Mouse (Mus musculus) megakaryocyte progenitor cell, adult 5-6 weeks (primary cell): ENCODE data around the gene H2-M5. TPM values are rescaled to one million over a fixed set of nuclear protein-coding genes. Genes with fewer than 3 reads are reported as not detected.

ENCODE experiments used
- ATAC-seq: replicated peaks from 2 replicates; pipeline ENCODE4 v1.8.0; 2016; ENCODE audit warnings: mild to moderate bottlenecking, moderate TSS enrichment, inconsistent platforms; ENCODE audit not compliant: poor library complexity
- total RNA-seq, 2 experiments: library from RNA; stranded (forward) in 1 of 2; stranded (reverse) in 1 of 2; fragments of 157-497, 149-512 nt in 1 of 2; fragments of 200-1000 nt in 1 of 2; gene quantifications; 2 replicates each; pipeline versions ENCODE4 v1.2.3 to v1.2.4; 2015 to 2017

H2-M5 gene
- total RNA-seq, 2 experiments from 2014 or later: not detected

- peak; percentile 96 for ATAC-seq
Observed at GRCm38 (mm10) chr17:36950981-36951947, 38.1 kb downstream of the H2-M5 start, which contains the start of gene Ppp1r11. Ppp1r11 (minus strand) TSS chr17:36951741.

GRCm38 (mm10) chr17:36949265-36949664 is 40.1 kb downstream of the H2-M5 start:
- ATAC-seq: no peak

- ATAC-seq: no peak
Observed at GRCm38 (mm10) chr17:36948286-36948685, 41.1 kb downstream of the H2-M5 start.

GRCm38 (mm10) chr17:36947051-36947819 is 42.1 kb downstream of the H2-M5 start:
- peak; percentile 7; the same call in 1 of the 2 replicates for ATAC-seq

- ATAC-seq: no peak
Observed at GRCm38 (mm10) chr17:36944121-36944775, 45.1 kb downstream of the H2-M5 start.

- ATAC-seq: no peak
Observed at GRCm38 (mm10) chr17:36943691-36944090, 45.6 kb downstream of the H2-M5 start.

- peak; percentile 27 for ATAC-seq
Observed at GRCm38 (mm10) chr17:36942791-36943471, 46.4 kb downstream of the H2-M5 start, which contains the start of gene Rnf39. Rnf39 (plus strand) TSS chr17:36942918.

GRCm38 (mm10) chr17:36942391-36942790 is 46.9 kb downstream of the H2-M5 start:
- peak; percentile 18 for ATAC-seq

- ATAC-seq: no peak
Observed at GRCm38 (mm10) chr17:36938056-36938455, 51.3 kb downstream of the H2-M5 start.

Other genes with a start within 250 kb of the H2-M5 start
- gene H2-M10.5, start 216.6 kb downstream of the H2-M5 start, total RNA-seq (2015): not detected in 2 replicates
- not detected in 2 replicates for gene H2-M10.5, start 216.6 kb downstream of the H2-M5 start, total RNA-seq (2017)
- not detected in 2 replicates for gene H2-M10.6, start 177.4 kb downstream of the H2-M5 start, total RNA-seq (2015)
- gene H2-M10.6, start 177.4 kb downstream of the H2-M5 start, total RNA-seq (2017): not detected in 2 replicates
- 12.3 and 13.9 TPM in 2 replicates for gene Trim26, start 152.4 kb downstream of the H2-M5 start, total RNA-seq (2015)
- gene Trim26, start 152.4 kb downstream of the H2-M5 start, total RNA-seq (2017): 5.8 and 9.4 TPM in 2 replicates
- not detected in 2 replicates for gene Trim15, start 122.3 kb downstream of the H2-M5 start, total RNA-seq (2015)
- not detected in 2 replicates for gene Trim15, start 122.3 kb downstream of the H2-M5 start, total RNA-seq (2017)
- 0.24 and 1.8 TPM in 2 replicates for gene Trim10, start 120.0 kb downstream of the H2-M5 start, total RNA-seq (2015)
- 1.1 and 2.3 TPM in 2 replicates for gene Trim10, start 120.0 kb downstream of the H2-M5 start, total RNA-seq (2017)
- not detected in 2 replicates for gene Trim40, start 99.4 kb downstream of the H2-M5 start, total RNA-seq (2015)
- gene Trim40, start 99.4 kb downstream of the H2-M5 start, total RNA-seq (2017): not detected in 2 replicates
- gene Trim31, start 91.4 kb downstream of the H2-M5 start, total RNA-seq (2015): not detected in 2 replicates
- not detected in 2 replicates for gene Trim31, start 91.4 kb downstream of the H2-M5 start, total RNA-seq (2017)
- gene Rnf39, start 46.6 kb downstream of the H2-M5 start, total RNA-seq (2015): not detected in 2 replicates
- not detected in 2 replicates for gene Rnf39, start 46.6 kb downstream of the H2-M5 start, total RNA-seq (2017)
- gene Ppp1r11, start 37.8 kb downstream of the H2-M5 start, total RNA-seq (2015): 82.1 and 83.5 TPM in 2 replicates
- 57.1 and 87.6 TPM in 2 replicates for gene Ppp1r11, start 37.8 kb downstream of the H2-M5 start, total RNA-seq (2017)
- 105 and 108 TPM in 2 replicates for gene Znrd1, start 31.0 kb downstream of the H2-M5 start, total RNA-seq (2015)
- gene Znrd1, start 31.0 kb downstream of the H2-M5 start, total RNA-seq (2017): 37.2 and 53.9 TPM in 2 replicates
- 3.3 and 5.5 TPM in 2 replicates for gene Znrd1as, start 30.9 kb downstream of the H2-M5 start, total RNA-seq (2015)
- gene Znrd1as, start 30.9 kb downstream of the H2-M5 start, total RNA-seq (2017): 6.2 and 8.6 TPM in 2 replicates
- gene 2410137M14Rik, start 8.3 kb downstream of the H2-M5 start, total RNA-seq (2015): not detected in 2 replicates
- gene 2410137M14Rik, start 8.3 kb downstream of the H2-M5 start, total RNA-seq (2017): not detected in 2 replicates
- 0.22 TPM in 1 of 2 replicates, not detected in the other for gene Zfp57, start 11.6 kb upstream of the H2-M5 start, total RNA-seq (2015)
- 0.25 TPM in 1 of 2 replicates, not detected in the other for gene Zfp57, start 11.6 kb upstream of the H2-M5 start, total RNA-seq (2017)
- not detected in 2 replicates for gene Mog, start 33.9 kb upstream of the H2-M5 start, total RNA-seq (2015)
- not detected in 2 replicates for gene Mog, start 33.9 kb upstream of the H2-M5 start, total RNA-seq (2017)
- 2.6 and 4.3 TPM in 2 replicates for gene Gabbr1, start 56.4 kb upstream of the H2-M5 start, total RNA-seq (2015)
- 0.25 and 0.91 TPM in 2 replicates for gene Gabbr1, start 56.4 kb upstream of the H2-M5 start, total RNA-seq (2017)
- gene Olfr90, start 99.0 kb upstream of the H2-M5 start, total RNA-seq (2015): not detected in 2 replicates
- gene Olfr90, start 99.0 kb upstream of the H2-M5 start, total RNA-seq (2017): not detected in 2 replicates
- gene Olfr91, start 108.7 kb upstream of the H2-M5 start, total RNA-seq (2015): not detected in 2 replicates
- not detected in 2 replicates for gene Olfr91, start 108.7 kb upstream of the H2-M5 start, total RNA-seq (2017)
- not detected in 2 replicates for gene Olfr92, start 130.6 kb upstream of the H2-M5 start, total RNA-seq (2015)
- gene Olfr92, start 130.6 kb upstream of the H2-M5 start, total RNA-seq (2017): not detected in 2 replicates
- not detected in 2 replicates for gene Olfr93, start 172.0 kb upstream of the H2-M5 start, total RNA-seq (2015)
- not detected in 2 replicates for gene Olfr93, start 172.0 kb upstream of the H2-M5 start, total RNA-seq (2017)
- gene Ubd, start 204.4 kb upstream of the H2-M5 start, total RNA-seq (2015): 0.22 TPM in 1 of 2 replicates, not detected in the other
- 0.27 TPM in 1 of 2 replicates, not detected in the other for gene Ubd, start 204.4 kb upstream of the H2-M5 start, total RNA-seq (2017)
- gene Olfr94, start 211.5 kb upstream of the H2-M5 start, total RNA-seq (2015): not detected in 2 replicates
- gene Olfr94, start 211.5 kb upstream of the H2-M5 start, total RNA-seq (2017): not detected in 2 replicates
- not detected in 2 replicates for gene Olfr95, start 223.6 kb upstream of the H2-M5 start, total RNA-seq (2015)
- not detected in 2 replicates for gene Olfr95, start 223.6 kb upstream of the H2-M5 start, total RNA-seq (2017)
- not detected in 2 replicates for gene Olfr96, start 230.6 kb upstream of the H2-M5 start, total RNA-seq (2015)
- not detected in 2 replicates for gene Olfr96, start 230.6 kb upstream of the H2-M5 start, total RNA-seq (2017)
- not detected in 2 replicates for gene Olfr97, start 247.8 kb upstream of the H2-M5 start, total RNA-seq (2015)
- not detected in 2 replicates for gene Olfr97, start 247.8 kb upstream of the H2-M5 start, total RNA-seq (2017)